Mouse (Mus musculus): Measurements from ENCODE around the gene Dppa3. TPM values are rescaled to one million over a fixed set of nuclear protein-coding genes. Genes with fewer than 3 reads are reported as not detected.
A peak's percentile ranks its signal among the peaks of the same experiment; 100 is the strongest.

Dppa3 gene
- total RNA-seq, 2 experiments from 2014 or later, result not detected

GRCm38 (mm10) chr6:122663596-122664206, 37.5 kb downstream of the Dppa3 start:
- no peak for DNase-seq (ENCODE audit: extremely low spot score in 1 of 2, low spot score in 1 of 2)

GRCm38 (mm10) chr6:122665866-122666265, 39.7 kb downstream of the Dppa3 start:
- DNase-seq (ENCODE audit: extremely low spot score in 1 of 2, low spot score in 1 of 2), result no peak

DNA sequence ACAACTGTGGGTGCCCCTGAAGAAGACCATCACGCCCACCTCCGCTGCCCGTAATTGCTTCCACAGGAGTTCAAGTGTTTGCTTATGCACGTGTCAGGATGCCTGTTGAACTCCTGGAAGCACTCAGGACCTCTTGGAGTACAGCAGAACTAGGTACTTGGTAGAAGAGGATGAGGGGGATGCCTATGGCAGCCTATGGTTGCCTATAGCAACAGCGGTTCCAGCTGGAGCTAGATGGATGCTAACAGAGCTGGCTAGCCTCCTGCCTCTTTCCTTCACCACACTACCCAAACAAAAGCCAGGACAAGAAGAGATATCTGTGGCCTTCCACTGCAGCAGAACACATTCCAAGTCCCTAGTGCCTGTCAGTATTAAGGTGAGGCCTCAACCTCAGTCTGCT, 41.5 kb downstream of the Dppa3 start:
- no peak for DNase-seq (ENCODE audit: extremely low spot score in 1 of 2, low spot score in 1 of 2)

- no peak for DNase-seq (ENCODE audit: extremely low spot score in 1 of 2, low spot score in 1 of 2)
Measured at GRCm38 (mm10) chr6:122668823-122669222, 42.6 kb downstream of the Dppa3 start.

GRCm38 (mm10) chr6:122669406-122670200, 43.4 kb downstream of the Dppa3 start:
- DNase-seq (ENCODE audit: extremely low spot score in 1 of 2, low spot score in 1 of 2), result peak; percentile 98 to 100

GRCm38 (mm10) chr6:122670201-122670551, 44.0 kb downstream of the Dppa3 start:
- DNase-seq (ENCODE audit: extremely low spot score in 1 of 2, low spot score in 1 of 2), result no peak

DNA sequence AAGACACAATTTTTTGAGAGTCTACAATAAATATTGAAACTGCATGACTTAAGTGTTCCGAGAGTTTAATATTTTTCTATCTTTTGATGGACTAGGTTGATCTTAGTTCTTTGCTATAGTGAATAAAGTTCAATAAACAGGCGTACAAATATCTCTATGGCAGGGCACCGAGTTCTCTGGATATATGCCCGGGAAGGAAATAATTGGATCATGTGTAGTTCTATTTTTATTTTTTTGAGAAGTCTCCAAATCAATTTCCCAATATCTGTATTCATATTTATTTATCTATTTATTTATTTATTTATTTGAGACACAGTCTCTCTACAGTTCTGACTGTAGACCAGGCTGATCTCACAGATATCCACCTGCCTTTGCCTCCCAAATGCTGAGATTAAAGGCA, 44.6 kb downstream of the Dppa3 start:
- DNase-seq (ENCODE audit: extremely low spot score in 1 of 2, low spot score in 1 of 2), result no peak

GRCm38 (mm10) chr6:122672746-122673145, 46.5 kb downstream of the Dppa3 start:
- DNase-seq (ENCODE audit: extremely low spot score in 1 of 2, low spot score in 1 of 2), result no peak

Other genes starting within 250 kb of the Dppa3 start
- gene Rimklb, start 127.6 kb upstream of the Dppa3 start, total RNA-seq (2021), result 10 to 100 TPM; 81.8 to 84.1 TPM
- gene Mfap5, start 120.6 kb upstream of the Dppa3 start, total RNA-seq (2021), result under 1 TPM in 1 of 2 experiments, not detected in 1; 0.23 TPM
- gene Aicda, start 72.6 kb upstream of the Dppa3 start, total RNA-seq (2021), result not detected
- 1 to 10 TPM; 1.7 to 2.9 TPM for gene Apobec1, start 24.0 kb upstream of the Dppa3 start, total RNA-seq (2021)
- not detected for gene Gdf3, start 16.3 kb upstream of the Dppa3 start, total RNA-seq (2021)
- not detected for gene Nanog, start 81.1 kb downstream of the Dppa3 start, total RNA-seq (2021)
- 100 to 1,000 TPM; 115 to 119 TPM for gene Slc2a3, start 175.2 kb downstream of the Dppa3 start, total RNA-seq (2021)
- gene Foxj2, start 193.5 kb downstream of the Dppa3 start, total RNA-seq (2021), result 10 to 100 TPM; 27.5 to 29.0 TPM
- 1 to 10 TPM in 1 of 2 experiments, under 1 TPM in 1; 0.62 to 1.2 TPM for gene C3ar1, start 229.8 kb downstream of the Dppa3 start, total RNA-seq (2021)
- gene Necap1, start 248.1 kb downstream of the Dppa3 start, total RNA-seq (2021), result 100 to 1,000 TPM; 205 to 214 TPM